Mouse (Mus musculus): Measurements from ENCODE around the gene Pars2. TPM values are rescaled to one million over a fixed set of nuclear protein-coding genes. Genes with fewer than 3 reads are reported as not detected.

Pars2 gene
- polyA plus RNA-seq, 2 experiments: 14.0 to 14.6 TPM

GRCm38 (mm10) chr4:106628650-106629360, 22.1 kb upstream of the Pars2 start:
- 39% methylated on average over 9 of the region's 9 CpGs for WGBS

GRCm38 (mm10) chr4:106629374-106629773, 21.5 kb upstream of the Pars2 start:
- WGBS: 61% methylated on average over 5 of the region's 5 CpGs
- H3K4me1 ChIP-seq (ENCODE audit: control insufficient read depth, insufficient read depth, low read length): peaks cover 25% of the 10 kb centered on the region
- no peaks in the 10 kb centered on the region for H3K36me3 ChIP-seq (ENCODE audit: control insufficient read depth, insufficient read depth, low read length)
- ATAC-seq (ENCODE audit: low FRiP score, low read depth): no peak
- no peak overlapping the region for H3K9ac ChIP-seq (ENCODE audit: low read depth, low read length, severe bottlenecking)
- H3K4me3 ChIP-seq (replicated peaks; ENCODE audit: low read length): no peak overlapping the region
- no peak for TF ChIP-seq POLR2A (IDR thresholded peaks at IDR 0.05; ENCODE audit: borderline replicate concordance, extremely low read depth, insufficient read depth, insufficient read length)
- no peak for DNase-seq (ENCODE audit: low spot score)
- no peaks in the 10 kb centered on the region for H3K27me3 ChIP-seq (ENCODE audit: control insufficient read depth, insufficient read depth, low read length)
- no peaks in the 10 kb centered on the region for H3K9me3 ChIP-seq (ENCODE audit: control insufficient read depth, low read length)
- H3K27ac ChIP-seq (replicated peaks; ENCODE audit: low read depth, low read length): no peak overlapping the region
- H3K4me2 ChIP-seq (replicated peaks; ENCODE audit: low read depth, low read length, severe bottlenecking): no peak overlapping the region

More at GRCm38 (mm10) chr4:106628650-106629360, 22.1 kb upstream of the Pars2 start:
- ATAC-seq (ENCODE audit: low FRiP score, low read depth) (no peak), DNase-seq (ENCODE audit: low spot score) (no peak)
- Histone ChIP-seq H3K4me3 (replicated peaks; ENCODE audit: low read length) (no peak overlapping the region), H3K36me3 (ENCODE audit: control insufficient read depth, insufficient read depth, low read length) (no peaks in the 10 kb centered on the region), H3K9ac (ENCODE audit: low read depth, low read length, severe bottlenecking) (no peak overlapping the region), H3K9me3 (ENCODE audit: control insufficient read depth, low read length) (no peaks in the 10 kb centered on the region), H3K27ac (replicated peaks; ENCODE audit: low read depth, low read length) (no peak overlapping the region), H3K4me1 (ENCODE audit: control insufficient read depth, insufficient read depth, low read length) (peaks cover 21% of the 10 kb centered on the region), H3K27me3 (ENCODE audit: control insufficient read depth, insufficient read depth, low read length) (peaks cover 2% of the 10 kb centered on the region; the same call in 1 of the 2 replicates), H3K4me2 (replicated peaks; ENCODE audit: low read depth, low read length, severe bottlenecking) (no peak overlapping the region)
- no peak for TF ChIP-seq POLR2A (IDR thresholded peaks at IDR 0.05; ENCODE audit: borderline replicate concordance, extremely low read depth, insufficient read depth, insufficient read length)

GRCm38 (mm10) chr4:106630333-106631220, 20.3 kb upstream of the Pars2 start:
- H3K36me3 ChIP-seq (ENCODE audit: control insufficient read depth, insufficient read depth, low read length): no peaks in the 10 kb centered on the region
- no peaks in the 10 kb centered on the region for H3K9me3 ChIP-seq (ENCODE audit: control insufficient read depth, low read length)
- DNase-seq (ENCODE audit: low spot score) (peak; percentile 81), ATAC-seq (ENCODE audit: low FRiP score, low read depth) (peak; percentile 79)
- peak overlapping the region; percentile 71 for H3K27ac ChIP-seq (replicated peaks; ENCODE audit: low read depth, low read length)
- WGBS: 12% methylated on average over 14 of the region's 14 CpGs
- no peaks in the 10 kb centered on the region for H3K27me3 ChIP-seq (ENCODE audit: control insufficient read depth, insufficient read depth, low read length)
- no peak overlapping the region for H3K4me3 ChIP-seq (replicated peaks; ENCODE audit: low read length)
- peak overlapping the region; percentile 40; the same call in 1 of the 2 replicates for H3K9ac ChIP-seq (ENCODE audit: low read depth, low read length, severe bottlenecking)
- H3K4me2 ChIP-seq (replicated peaks; ENCODE audit: low read depth, low read length, severe bottlenecking): peak overlapping the region; percentile 10; the same call in 1 of the 2 replicates
- TF ChIP-seq POLR2A (IDR thresholded peaks at IDR 0.05; ENCODE audit: borderline replicate concordance, extremely low read depth, insufficient read depth, insufficient read length): no peak
- H3K4me1 ChIP-seq (ENCODE audit: control insufficient read depth, insufficient read depth, low read length): peaks cover 25% of the 10 kb centered on the region

- peaks cover 25% of the 10 kb centered on the region for H3K4me1 ChIP-seq (ENCODE audit: control insufficient read depth, insufficient read depth, low read length)
- DNase-seq (ENCODE audit: low spot score): no peak
- H3K36me3 ChIP-seq (ENCODE audit: control insufficient read depth, insufficient read depth, low read length): no peaks in the 10 kb centered on the region
- H3K4me3 ChIP-seq (replicated peaks; ENCODE audit: low read length): no peak overlapping the region
- H3K27ac ChIP-seq (replicated peaks; ENCODE audit: low read depth, low read length): no peak overlapping the region
- 46% methylated on average over 1 of the region's 3 CpGs for WGBS
- no peak for ATAC-seq (ENCODE audit: low FRiP score, low read depth)
- no peaks in the 10 kb centered on the region for H3K9me3 ChIP-seq (ENCODE audit: control insufficient read depth, low read length)
- H3K4me2 ChIP-seq (replicated peaks; ENCODE audit: low read depth, low read length, severe bottlenecking): no peak overlapping the region
- TF ChIP-seq POLR2A (IDR thresholded peaks at IDR 0.05; ENCODE audit: borderline replicate concordance, extremely low read depth, insufficient read depth, insufficient read length): no peak
- no peaks in the 10 kb centered on the region; the same call in 1 of the 2 replicates for H3K27me3 ChIP-seq (ENCODE audit: control insufficient read depth, insufficient read depth, low read length)
- no peak overlapping the region for H3K9ac ChIP-seq (ENCODE audit: low read depth, low read length, severe bottlenecking)
Observed at GRCm38 (mm10) chr4:106632313-106632712, 18.6 kb upstream of the Pars2 start.
